Mouse (Mus musculus): ENCODE measurements around the gene Hoxb7. TPM values are rescaled to one million over a fixed set of nuclear protein-coding genes. Genes with fewer than 3 reads are reported as not detected.

Gene Hoxb7
- polyA plus RNA-seq, 1 experiment from 2014 or later = 2.2 TPM

DNA sequence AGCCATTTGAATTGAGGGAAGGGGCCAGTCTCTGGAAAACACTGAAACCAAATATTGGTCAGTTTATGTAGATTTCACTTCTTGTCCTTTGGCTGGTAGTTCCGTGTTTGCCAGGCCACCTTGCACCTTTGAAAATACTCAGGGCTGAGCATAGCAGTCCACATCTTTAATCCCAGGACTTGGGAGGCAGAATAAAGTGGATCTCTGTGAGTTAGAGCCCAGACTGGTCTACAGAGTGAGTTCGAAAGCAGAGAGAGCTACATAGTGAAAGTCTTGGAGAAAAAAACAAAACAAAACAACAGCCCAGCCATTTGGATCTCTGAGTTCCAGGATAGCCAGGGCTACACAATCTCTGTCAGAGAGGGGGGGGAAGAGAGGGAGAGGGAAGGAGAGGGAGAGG is 29.3 kb upstream of the Hoxb7 start:
- Histone ChIP-seq H3K4me2 (ENCODE audit: low read depth, low read length) (no peak overlapping the region), H3K27me3 (ENCODE audit: control insufficient read depth, insufficient read depth, low read depth, low read length) (peaks cover 97% of the 10 kb centered on the region), H3K9me3 (ENCODE audit: control insufficient read depth, low read length) (no peaks in the 10 kb centered on the region), H3K36me3 (ENCODE audit: control insufficient read depth, insufficient read depth, low read length) (no peaks in the 10 kb centered on the region), H3K4me3 (ENCODE audit: low read length) (no peak overlapping the region), H3K27ac (ENCODE audit: low read length) (no peak overlapping the region), H3K9ac (ENCODE audit: low read length) (no peak overlapping the region), H3K4me1 (replicated peaks; ENCODE audit: control insufficient read depth, insufficient read depth, low read length) (peaks cover 8% of the 10 kb centered on the region; the same call in 1 of the 2 replicates)
- WGBS = 20% methylated on average over 2 of the region's 2 CpGs
- ATAC-seq (ENCODE audit: low read depth) = no peak

DNA sequence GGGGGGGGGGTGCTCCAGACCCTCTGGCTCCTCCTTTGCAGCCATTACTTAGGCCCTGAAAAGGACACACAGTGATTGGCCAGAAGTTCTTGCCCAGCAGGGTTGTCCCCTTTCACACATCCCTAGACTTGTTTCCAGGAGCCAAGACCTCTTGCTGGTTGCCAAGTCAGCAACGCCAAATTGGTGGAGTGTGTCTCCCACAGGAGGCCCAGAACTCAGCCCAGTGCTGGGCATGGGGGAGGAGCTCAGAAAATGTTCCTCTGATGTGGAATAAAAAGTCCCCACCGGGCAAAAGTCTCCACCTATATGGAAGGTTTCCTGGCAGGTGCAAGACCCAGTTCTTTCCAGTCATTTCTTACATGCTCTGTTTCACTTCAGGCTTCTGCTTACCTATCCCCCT is 27.4 kb upstream of the Hoxb7 start:
- H3K4me1 ChIP-seq (replicated peaks; ENCODE audit: control insufficient read depth, insufficient read depth, low read length) = peaks cover 8% of the 10 kb centered on the region; the same call in 1 of the 2 replicates

DNA sequence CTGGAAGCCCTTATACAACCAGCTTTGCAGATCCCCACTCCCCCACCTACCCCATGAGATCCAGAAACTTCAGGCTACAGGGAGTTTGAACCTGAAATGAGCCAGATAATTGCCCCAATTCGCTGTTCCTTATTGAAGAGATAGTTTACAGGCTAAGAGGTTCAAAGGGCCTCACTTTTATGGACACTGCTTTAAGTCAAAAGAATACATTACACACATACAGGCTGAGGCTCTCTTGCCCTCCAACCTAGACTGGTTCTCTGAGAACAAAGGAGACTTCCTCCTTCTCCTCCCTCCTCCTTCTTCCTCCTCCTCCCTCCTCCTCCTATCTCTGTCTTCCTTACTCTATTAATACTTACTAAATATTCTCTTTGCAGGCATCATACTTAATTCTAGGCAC is 26.9 kb upstream of the Hoxb7 start:
- Histone ChIP-seq H3K9ac (ENCODE audit: low read length) (no peak overlapping the region), H3K4me2 (ENCODE audit: low read depth, low read length) (no peak overlapping the region), H3K4me3 (ENCODE audit: low read length) (no peak overlapping the region), H3K27me3 (ENCODE audit: control insufficient read depth, insufficient read depth, low read depth, low read length) (peaks cover 98% of the 10 kb centered on the region), H3K27ac (ENCODE audit: low read length) (no peak overlapping the region), H3K36me3 (ENCODE audit: control insufficient read depth, insufficient read depth, low read length) (no peaks in the 10 kb centered on the region), H3K9me3 (ENCODE audit: control insufficient read depth, low read length) (no peaks in the 10 kb centered on the region; the same call in 1 of the 2 replicates), H3K4me1 (replicated peaks; ENCODE audit: control insufficient read depth, insufficient read depth, low read length) (peaks cover 8% of the 10 kb centered on the region; the same call in 1 of the 2 replicates)
- 14% methylated on average over 1 of the region's 1 CpGs for whole genome bisulfite sequencing
- no peak for ATAC-seq (ENCODE audit: low read depth)

More for the DNA sequence above, 27.4 kb upstream of the Hoxb7 start:
- Histone ChIP-seq H3K4me2 (ENCODE audit: low read depth, low read length) (no peak overlapping the region), H3K4me3 (ENCODE audit: low read length) (no peak overlapping the region), H3K9me3 (ENCODE audit: control insufficient read depth, low read length) (no peaks in the 10 kb centered on the region), H3K9ac (ENCODE audit: low read length) (no peak overlapping the region), H3K27me3 (ENCODE audit: control insufficient read depth, insufficient read depth, low read depth, low read length) (peaks cover 98% of the 10 kb centered on the region), H3K36me3 (ENCODE audit: control insufficient read depth, insufficient read depth, low read length) (no peaks in the 10 kb centered on the region), H3K27ac (ENCODE audit: low read length) (no peak overlapping the region)
- no peak for ATAC-seq (ENCODE audit: low read depth)
- WGBS = 2% methylated on average over 2 of the region's 2 CpGs

GRCm38 (mm10) chr11:96260310-96260970 is 26.0 kb upstream of the Hoxb7 start:
- Histone ChIP-seq H3K27ac (ENCODE audit: low read length) (no peak overlapping the region), H3K9ac (ENCODE audit: low read length) (no peak overlapping the region), H3K4me1 (replicated peaks; ENCODE audit: control insufficient read depth, insufficient read depth, low read length) (peaks cover 8% of the 10 kb centered on the region; the same call in 1 of the 2 replicates), H3K36me3 (ENCODE audit: control insufficient read depth, insufficient read depth, low read length) (no peaks in the 10 kb centered on the region), H3K4me3 (ENCODE audit: low read length) (no peak overlapping the region), H3K27me3 (ENCODE audit: control insufficient read depth, insufficient read depth, low read depth, low read length) (peaks cover 98% of the 10 kb centered on the region), H3K4me2 (ENCODE audit: low read depth, low read length) (peak overlapping the region; percentile 10; the same call in 1 of the 2 replicates), H3K9me3 (ENCODE audit: control insufficient read depth, low read length) (no peaks in the 10 kb centered on the region; the same call in 1 of the 2 replicates)
- ATAC-seq (ENCODE audit: low read depth) = peak; percentile 77
- WGBS = 4% methylated on average over 23 of the region's 23 CpGs

GRCm38 (mm10) chr11:96261323-96261890 is 25.0 kb upstream of the Hoxb7 start:
- H3K9ac ChIP-seq (ENCODE audit: low read length) = no peak overlapping the region
- 2% methylated on average over 24 of the region's 24 CpGs for WGBS
- no peaks in the 10 kb centered on the region; the same call in 1 of the 2 replicates for H3K9me3 ChIP-seq (ENCODE audit: control insufficient read depth, low read length)
- H3K4me3 ChIP-seq (ENCODE audit: low read length) = no peak overlapping the region
- no peak overlapping the region for H3K27ac ChIP-seq (ENCODE audit: low read length)
- peaks cover 96% of the 10 kb centered on the region for H3K27me3 ChIP-seq (ENCODE audit: control insufficient read depth, insufficient read depth, low read depth, low read length)
- no peak overlapping the region for H3K4me2 ChIP-seq (ENCODE audit: low read depth, low read length)
- no peaks in the 10 kb centered on the region for H3K36me3 ChIP-seq (ENCODE audit: control insufficient read depth, insufficient read depth, low read length)
- H3K4me1 ChIP-seq (replicated peaks; ENCODE audit: control insufficient read depth, insufficient read depth, low read length) = peaks cover 10% of the 10 kb centered on the region; the same call in 1 of the 2 replicates
- peak; percentile 58; the same call in 1 of the 2 replicates for ATAC-seq (ENCODE audit: low read depth)

GRCm38 (mm10) chr11:96262262-96262830 is 24.1 kb upstream of the Hoxb7 start:
- ATAC-seq (ENCODE audit: low read depth) = no peak
- 4% methylated on average over 6 of the region's 6 CpGs for whole genome bisulfite sequencing
- Histone ChIP-seq H3K4me1 (replicated peaks; ENCODE audit: control insufficient read depth, insufficient read depth, low read length) (peaks cover 10% of the 10 kb centered on the region; the same call in 1 of the 2 replicates), H3K9me3 (ENCODE audit: control insufficient read depth, low read length) (no peaks in the 10 kb centered on the region; the same call in 1 of the 2 replicates), H3K4me2 (ENCODE audit: low read depth, low read length) (no peak overlapping the region), H3K27me3 (ENCODE audit: control insufficient read depth, insufficient read depth, low read depth, low read length) (peaks cover 97% of the 10 kb centered on the region), H3K36me3 (ENCODE audit: control insufficient read depth, insufficient read depth, low read length) (no peaks in the 10 kb centered on the region), H3K4me3 (ENCODE audit: low read length) (no peak overlapping the region), H3K9ac (ENCODE audit: low read length) (no peak overlapping the region), H3K27ac (ENCODE audit: low read length) (no peak overlapping the region)

DNA sequence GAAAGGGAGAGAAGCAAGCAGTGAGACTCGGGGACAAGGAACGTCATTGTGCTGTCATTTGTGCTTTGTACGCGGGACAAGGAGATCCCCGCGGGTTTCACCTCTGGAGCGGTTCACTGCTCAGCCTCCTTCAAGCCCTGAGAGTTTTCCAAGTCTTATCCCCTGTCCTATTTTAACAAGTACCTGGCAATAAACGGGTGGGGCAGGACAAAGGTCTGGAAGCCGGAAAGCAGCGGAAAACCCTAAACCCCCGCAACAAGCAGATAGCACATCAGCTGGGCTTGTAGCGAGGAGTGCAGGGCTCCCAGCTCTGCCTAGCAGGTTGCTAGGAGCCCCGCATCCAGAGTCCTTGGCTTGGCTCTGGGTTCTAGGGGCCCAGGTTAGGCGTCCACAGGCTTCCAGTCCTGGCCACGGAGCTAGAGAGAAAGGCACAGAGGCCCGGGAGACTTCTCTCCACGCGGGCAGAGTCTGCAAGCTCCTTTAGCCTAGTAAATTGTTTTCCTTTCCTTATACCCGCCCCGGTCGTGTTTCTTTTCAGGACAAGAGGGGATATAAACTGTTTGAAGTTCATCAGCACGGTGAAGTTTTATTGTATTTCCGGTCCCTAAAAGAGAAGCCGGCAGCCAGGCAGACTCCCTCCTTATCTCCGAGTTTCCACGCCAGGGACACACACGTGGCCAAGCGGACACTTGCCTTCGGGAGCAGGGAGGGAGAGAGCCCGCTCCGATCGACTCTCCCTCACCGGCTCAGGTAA is 22.6 kb upstream of the Hoxb7 start:
- ATAC-seq (ENCODE audit: low read depth) = no peak
- H3K9me3 ChIP-seq (ENCODE audit: control insufficient read depth, low read length) = no peaks in the 10 kb centered on the region; the same call in 1 of the 2 replicates
- H3K36me3 ChIP-seq (ENCODE audit: control insufficient read depth, insufficient read depth, low read length) = no peaks in the 10 kb centered on the region
- no peak overlapping the region for H3K9ac ChIP-seq (ENCODE audit: low read length)
- H3K27ac ChIP-seq (ENCODE audit: low read length) = no peak overlapping the region
- peaks cover 94% of the 10 kb centered on the region for H3K27me3 ChIP-seq (ENCODE audit: control insufficient read depth, insufficient read depth, low read depth, low read length)
- peaks cover 10% of the 10 kb centered on the region; the same call in 1 of the 2 replicates for H3K4me1 ChIP-seq (replicated peaks; ENCODE audit: control insufficient read depth, insufficient read depth, low read length)
- WGBS = 2% methylated on average over 33 of the region's 33 CpGs
- H3K4me2 ChIP-seq (ENCODE audit: low read depth, low read length) = no peak overlapping the region
- H3K4me3 ChIP-seq (ENCODE audit: low read length) = no peak overlapping the region

DNA sequence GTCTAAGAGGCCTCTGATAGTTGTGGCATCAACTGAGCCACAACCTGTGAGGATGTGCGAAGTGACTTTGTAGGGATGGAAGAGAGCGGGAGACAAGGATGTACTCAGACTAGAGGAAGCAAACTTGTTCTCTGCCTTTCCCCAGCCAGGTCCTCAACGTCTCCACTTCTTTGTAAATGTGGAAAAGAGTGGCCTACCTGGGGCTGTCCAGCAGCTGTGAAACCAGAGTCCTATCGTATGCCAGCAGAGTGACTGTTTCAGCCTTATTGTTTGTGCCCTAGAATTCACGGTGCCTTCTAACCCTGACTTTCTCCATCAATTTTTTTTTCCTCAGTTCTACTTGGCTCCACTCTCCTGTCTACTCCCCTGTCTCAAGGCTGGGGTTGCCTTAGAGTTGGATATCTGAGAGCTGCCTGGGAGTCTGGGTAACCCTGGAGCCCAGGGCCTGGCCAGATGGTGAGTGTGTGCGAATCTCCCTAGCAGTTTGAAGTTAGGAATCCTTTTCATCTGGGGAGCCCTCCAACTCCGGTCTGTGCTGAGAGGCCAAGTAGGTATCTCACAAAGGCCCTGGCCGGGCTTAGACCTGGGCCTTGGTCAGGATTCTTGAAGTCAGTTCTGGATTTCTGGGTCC is 21.9 kb upstream of the Hoxb7 start:
- Histone ChIP-seq H3K36me3 (ENCODE audit: control insufficient read depth, insufficient read depth, low read length) (no peaks in the 10 kb centered on the region), H3K4me1 (replicated peaks; ENCODE audit: control insufficient read depth, insufficient read depth, low read length) (peaks cover 10% of the 10 kb centered on the region; the same call in 1 of the 2 replicates), H3K9me3 (ENCODE audit: control insufficient read depth, low read length) (no peaks in the 10 kb centered on the region; the same call in 1 of the 2 replicates), H3K4me3 (ENCODE audit: low read length) (no peak overlapping the region), H3K9ac (ENCODE audit: low read length) (no peak overlapping the region), H3K27ac (ENCODE audit: low read length) (no peak overlapping the region), H3K27me3 (ENCODE audit: control insufficient read depth, insufficient read depth, low read depth, low read length) (peaks cover 94% of the 10 kb centered on the region), H3K4me2 (ENCODE audit: low read depth, low read length) (no peak overlapping the region)
- WGBS = 12% methylated on average over 8 of the region's 8 CpGs
- ATAC-seq (ENCODE audit: low read depth) = no peak

Data from lung, embryonic 16.5 days (tissue).